Mouse (Mus musculus) heart, embryonic 14.5 days (tissue): ENCODE results near the gene Gpr146. TPM values are rescaled to one million over a fixed set of nuclear protein-coding genes. Genes with fewer than 3 reads are reported as not detected.

Experiments used
- ATAC-seq: fragments of 200-750 bp; cut with Nextera tagmentation; 2 replicates; pipeline ENCODE4 v1.8.0; 2017; ENCODE audit warnings: low read depth, moderate TSS enrichment; ENCODE audit not compliant: insufficient number of reproducible peaks, insufficient read depth, low FRiP score
- H3K27ac ChIP-seq, 2 experiments: fragments of 200-500 bp in 1 of 2; fragments of 300-500 bp in 1 of 2; sonication (generic) in 1 of 2; replicated peaks in 1 of 2; 2 replicates each; pipeline ENCODE4 v1.5.1; 2012 to 2014; ENCODE audit warnings: low read depth in 2 of 2, low read length in 2 of 2, control low read depth in 1 of 2, mild to moderate bottlenecking in 1 of 2, mixed read lengths in 1 of 2; ENCODE audit not compliant: control insufficient read depth in 1 of 2, insufficient read depth in 1 of 2
- H3K27me3 ChIP-seq: fragments of 300-500 bp; sonication (generic); 2 replicates; pipeline ENCODE4 v1.6.1; 2014; ENCODE audit warnings: mild to moderate bottlenecking, low read length, control low read depth; ENCODE audit not compliant: control insufficient read depth, insufficient read depth
- H3K36me3 ChIP-seq: fragments of 300-500 bp; sonication (generic); 2 replicates; pipeline ENCODE4 v1.6.1; 2014; ENCODE audit warnings: mild to moderate bottlenecking, control low read depth, low read length, mixed read lengths; ENCODE audit not compliant: control insufficient read depth, insufficient read depth
- H3K4me1 ChIP-seq, 2 experiments: fragments of 200-500 bp in 1 of 2; fragments of 300-500 bp in 1 of 2; sonication (generic) in 1 of 2; 2 replicates each; pipeline ENCODE4 v1.6.1; 2012 to 2014; ENCODE audit warnings: low read length in 2 of 2, control low read depth in 1 of 2, mixed read lengths in 1 of 2; ENCODE audit not compliant: control insufficient read depth in 2 of 2, insufficient read depth in 2 of 2
- H3K4me2 ChIP-seq: fragments of 300-500 bp; sonication (generic); 2 replicates; pipeline ENCODE4 v1.6.1; 2014; ENCODE audit warnings: mild to moderate bottlenecking, low read length
- H3K4me3 ChIP-seq, 2 experiments: fragments of 200-500 bp in 1 of 2; fragments of 300-500 bp in 1 of 2; sonication (generic) in 1 of 2; 2 replicates each; pipeline ENCODE4 v1.5.1; 2012 to 2014; ENCODE audit warnings: low read length in 2 of 2, mild to moderate bottlenecking in 2 of 2, control low read depth in 1 of 2, low read depth in 1 of 2, moderate library complexity in 1 of 2; ENCODE audit not compliant: control insufficient read depth in 1 of 2, insufficient read depth in 1 of 2
- H3K9ac ChIP-seq: fragments of 300-500 bp; sonication (generic); 2 replicates; pipeline ENCODE4 v1.6.1; 2014; ENCODE audit warnings: mild to moderate bottlenecking, low read length
- H3K9me3 ChIP-seq: fragments of 300-500 bp; sonication (generic); 2 replicates; pipeline ENCODE4 v1.6.1; 2016; ENCODE audit warnings: low read length, control low read depth; ENCODE audit not compliant: control insufficient read depth
- WGBS: fragments of 180-500 bp; shearing (Covaris S2); extraction: QIAGEN DNeasy Blood & Tissue Kit; methylation state at CpG from one replicate; pipeline ENCODE4 v1.1.7; 2014; 5-methylcytosine and 5-hydroxymethylcytosine counted together
- polyA plus RNA-seq: library from polyadenylated mRNA; unstranded; fragments of >200 nt; fragmentation: Nextera tagmentation; extraction: Ambion mirVana; gene quantifications from 2 replicates; pipeline ENCODE4 v1.2.1, GENCODE M21; 2014

The Gpr146 gene
- polyA plus RNA-seq, 1 experiment from 2014 or later: 9.5 TPM

GRCm38 (mm10) chr5:139433842-139434568 lies 56.5 kb downstream of the Gpr146 start:
- H3K4me2 ChIP-seq: no peak overlapping the region
- no peak overlapping the region for H3K4me3 ChIP-seq
- H3K36me3 ChIP-seq: no peaks in the 10 kb centered on the region
- H3K27ac ChIP-seq: no peak overlapping the region
- no peak for ATAC-seq
- peaks cover 5 to 12% of the 10 kb centered on the region in 2 experiments; a peak in 3 of 4 replicates for H3K4me1 ChIP-seq
- WGBS: 66% methylated on average over 9 of the region's 9 CpGs
- no peak overlapping the region for H3K9ac ChIP-seq
- no peaks in the 10 kb centered on the region for H3K27me3 ChIP-seq
- no peaks in the 10 kb centered on the region for H3K9me3 ChIP-seq

GRCm38 (mm10) chr5:139434940-139435339 lies 57.4 kb downstream of the Gpr146 start:
- Histone ChIP-seq H3K9me3 (no peaks in the 10 kb centered on the region), H3K4me2 (no peak overlapping the region), H3K27me3 (no peaks in the 10 kb centered on the region), H3K36me3 (no peaks in the 10 kb centered on the region), H3K4me3 (no peak overlapping the region), H3K4me1 (peaks cover 2 to 6% of the 10 kb centered on the region in 2 experiments; a peak in 3 of 4 replicates), H3K27ac (no peak overlapping the region), H3K9ac (no peak overlapping the region)
- ATAC-seq: no peak
- WGBS: 73% methylated on average over 8 of the region's 8 CpGs

GRCm38 (mm10) chr5:139437769-139438168 lies 60.3 kb downstream of the Gpr146 start:
- H3K4me3 ChIP-seq: no peak overlapping the region
- H3K9me3 ChIP-seq: no peaks in the 10 kb centered on the region
- H3K4me1 ChIP-seq: no peaks in the 10 kb centered on the region; a peak in 1 of 4 replicates
- no peaks in the 10 kb centered on the region for H3K27me3 ChIP-seq
- H3K4me2 ChIP-seq: no peak overlapping the region
- no peak overlapping the region for H3K9ac ChIP-seq
- no peaks in the 10 kb centered on the region for H3K36me3 ChIP-seq
- ATAC-seq: no peak
- 89% methylated on average over 4 of the region's 4 CpGs for WGBS
- no peak overlapping the region for H3K27ac ChIP-seq

GRCm38 (mm10) chr5:139438440-139438839 lies 60.9 kb downstream of the Gpr146 start:
- Histone ChIP-seq H3K4me1 (no peaks in the 10 kb centered on the region; a peak in 1 of 4 replicates), H3K9me3 (no peaks in the 10 kb centered on the region), H3K36me3 (no peaks in the 10 kb centered on the region), H3K27ac (no peak overlapping the region), H3K4me2 (no peak overlapping the region), H3K27me3 (no peaks in the 10 kb centered on the region), H3K9ac (no peak overlapping the region), H3K4me3 (no peak overlapping the region)
- WGBS: 87% methylated on average over 12 of the region's 12 CpGs
- no peak for ATAC-seq

- Histone ChIP-seq H3K9ac (no peak overlapping the region), H3K9me3 (no peaks in the 10 kb centered on the region), H3K36me3 (no peaks in the 10 kb centered on the region), H3K4me2 (no peak overlapping the region), H3K27ac (no peak overlapping the region), H3K4me1 (no peaks in the 10 kb centered on the region; a peak in 1 of 4 replicates), H3K27me3 (no peaks in the 10 kb centered on the region), H3K4me3 (no peak overlapping the region)
- ATAC-seq: no peak
- 69% methylated on average over 5 of the region's 5 CpGs for WGBS
Measured at GRCm38 (mm10) chr5:139440451-139440850, 63.0 kb downstream of the Gpr146 start.

GRCm38 (mm10) chr5:139440926-139441725 lies 63.6 kb downstream of the Gpr146 start:
- Histone ChIP-seq H3K9me3 (no peaks in the 10 kb centered on the region), H3K4me1 (no peaks in the 10 kb centered on the region; a peak in 1 of 4 replicates), H3K9ac (no peak overlapping the region), H3K27me3 (no peaks in the 10 kb centered on the region), H3K4me3 (no peak overlapping the region), H3K36me3 (no peaks in the 10 kb centered on the region), H3K4me2 (no peak overlapping the region), H3K27ac (no peak overlapping the region)
- WGBS: 87% methylated on average over 11 of the region's 11 CpGs
- ATAC-seq: no peak

- Histone ChIP-seq H3K4me2 (no peak overlapping the region), H3K9ac (no peak overlapping the region), H3K27me3 (no peaks in the 10 kb centered on the region), H3K4me3 (no peak overlapping the region), H3K4me1 (no peaks in the 10 kb centered on the region; a peak in 1 of 4 replicates), H3K27ac (no peak overlapping the region), H3K9me3 (no peaks in the 10 kb centered on the region), H3K36me3 (no peaks in the 10 kb centered on the region)
- ATAC-seq: no peak
- 84% methylated on average over 2 of the region's 2 CpGs for WGBS
Measured at GRCm38 (mm10) chr5:139441726-139442018, 64.2 kb downstream of the Gpr146 start.
